Mouse (Mus musculus) cerebellum, postnatal 4 days (tissue): ENCODE results near the gene Gm45062.

Experiments
- DNase-seq, 2 experiments: peaks; one replicate each; pipeline ENCODE4 v3.0.0; 2022; ENCODE audit warnings: low spot score in 2 of 2, mixed read lengths in 1 of 2

Gm45062 gene

DNA sequence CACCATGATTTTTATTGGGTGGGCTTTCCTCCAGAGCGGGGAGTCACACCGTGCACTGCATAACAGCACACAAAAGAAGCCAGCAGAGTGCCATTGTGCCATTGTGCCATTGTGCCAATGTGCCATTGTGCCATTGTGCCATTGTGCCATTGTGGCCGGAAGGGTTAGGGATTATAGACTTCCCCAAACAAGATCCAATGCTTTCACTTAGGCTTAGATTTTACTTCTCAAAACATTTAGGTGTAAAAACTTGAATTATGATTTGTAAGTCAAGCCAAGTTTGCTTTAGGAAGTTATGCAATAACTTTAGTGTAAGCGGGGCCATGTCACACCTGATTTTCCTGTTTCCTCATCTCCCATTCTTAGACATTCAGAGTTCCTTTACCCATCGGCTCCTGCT, 156.6 kb downstream of the Gm45062 start:
- no peak for DNase-seq

DNA sequence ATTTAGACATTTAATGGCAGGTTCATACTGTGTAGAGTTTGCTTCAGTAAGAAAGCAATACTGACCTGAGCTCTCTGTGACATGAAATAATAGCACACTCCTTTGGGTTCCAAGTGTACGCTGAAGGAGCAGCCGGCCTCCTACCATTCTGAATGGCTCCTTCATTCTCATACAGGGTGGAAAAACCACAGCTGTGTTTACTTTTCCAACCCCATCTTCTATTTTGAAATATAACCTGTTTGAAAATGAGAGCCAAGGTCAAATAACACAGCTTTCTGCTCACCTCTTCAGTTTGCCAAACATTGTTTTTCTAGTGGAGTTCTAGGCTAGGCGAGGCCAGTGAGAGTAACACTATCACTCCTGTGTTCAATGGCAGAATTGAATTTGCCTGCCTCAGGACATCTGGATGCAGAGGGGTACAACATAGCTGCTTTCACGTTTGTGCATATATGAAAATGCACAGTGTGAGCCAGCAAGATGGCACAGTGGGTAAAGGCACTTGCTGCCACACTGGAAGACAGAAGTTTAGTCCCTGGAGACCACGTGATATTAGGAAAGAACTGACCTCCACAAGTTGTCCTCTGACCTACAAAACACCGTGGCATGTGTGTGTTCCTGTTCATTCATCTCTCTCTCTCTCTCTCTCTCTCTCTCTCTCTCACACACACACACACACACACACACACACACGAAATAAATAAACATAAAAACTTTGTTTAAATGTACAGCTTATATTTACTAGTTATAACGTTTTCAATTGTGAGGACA, 157.7 kb downstream of the Gm45062 start:
- DNase-seq = no peak

DNA sequence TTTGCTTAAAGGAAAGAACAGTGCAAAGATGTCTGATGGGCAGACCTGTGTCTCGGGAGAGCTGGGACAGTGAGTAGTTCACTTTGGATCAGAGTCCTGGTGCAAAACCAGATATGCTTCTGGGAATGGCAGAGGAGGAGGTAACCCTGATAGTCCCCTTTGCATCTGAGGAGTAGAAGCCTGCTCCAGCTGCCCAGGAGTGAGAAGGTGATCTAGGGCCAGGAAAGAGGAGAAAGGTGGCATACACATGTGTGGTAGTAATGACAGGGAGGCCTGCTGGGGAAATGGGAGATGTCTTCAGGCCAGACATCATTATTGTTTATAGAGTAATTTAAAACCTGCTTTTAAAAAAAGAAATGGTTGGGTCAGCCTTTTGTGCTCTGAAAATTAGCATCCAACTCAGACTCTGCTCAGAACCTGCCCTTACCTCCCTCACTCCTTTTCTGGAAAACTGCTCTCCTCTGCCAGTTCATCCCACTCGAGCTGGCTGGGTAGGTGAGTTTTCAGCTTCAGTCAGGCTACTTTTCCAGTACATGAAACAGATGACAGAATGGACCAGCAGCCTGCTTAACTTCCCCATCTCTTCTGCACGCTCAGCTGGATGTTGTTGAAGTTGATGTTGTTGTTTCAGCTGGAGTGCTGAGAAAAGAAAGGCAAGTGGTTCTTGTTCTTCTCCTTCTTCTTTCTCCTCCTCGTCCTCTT, 160.4 kb downstream of the Gm45062 start:
- DNase-seq = no peak

DNA sequence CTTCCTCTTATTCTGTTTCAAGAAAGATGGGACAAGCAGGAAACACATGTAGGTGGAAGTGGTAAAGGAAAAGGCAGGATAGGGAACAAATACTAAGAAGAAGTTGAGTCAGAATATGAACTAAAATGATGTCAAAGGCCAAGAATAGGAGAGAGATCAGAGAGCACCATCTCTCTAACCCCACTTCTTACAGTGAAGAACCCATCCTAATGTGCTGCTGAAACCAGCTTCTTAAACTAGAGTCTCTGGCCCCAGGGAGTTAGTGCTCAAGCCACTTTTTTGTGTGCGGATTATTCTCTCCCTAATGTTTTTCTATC, 160.9 kb downstream of the Gm45062 start:
- no peak for DNase-seq

DNA sequence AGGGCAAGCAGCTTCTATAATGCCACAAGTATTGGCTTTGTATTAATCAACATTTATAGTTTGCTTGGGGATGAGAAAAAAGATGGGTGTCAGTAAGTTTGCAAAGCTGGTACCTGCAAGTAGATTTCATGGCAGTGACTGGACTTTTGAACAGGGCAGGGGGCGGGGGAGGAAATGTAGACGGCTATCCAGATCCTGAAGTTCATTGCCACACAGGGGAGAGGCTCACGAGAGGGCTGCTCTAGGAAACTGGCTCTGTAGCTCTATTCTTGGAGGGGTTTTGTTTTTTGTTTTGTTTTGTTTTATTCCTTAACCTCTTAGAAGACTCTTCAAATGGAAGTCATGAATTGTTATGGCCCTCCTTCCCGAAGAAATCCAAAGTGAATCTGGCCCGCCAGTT, 162.2 kb downstream of the Gm45062 start:
- DNase-seq = no peak

DNA sequence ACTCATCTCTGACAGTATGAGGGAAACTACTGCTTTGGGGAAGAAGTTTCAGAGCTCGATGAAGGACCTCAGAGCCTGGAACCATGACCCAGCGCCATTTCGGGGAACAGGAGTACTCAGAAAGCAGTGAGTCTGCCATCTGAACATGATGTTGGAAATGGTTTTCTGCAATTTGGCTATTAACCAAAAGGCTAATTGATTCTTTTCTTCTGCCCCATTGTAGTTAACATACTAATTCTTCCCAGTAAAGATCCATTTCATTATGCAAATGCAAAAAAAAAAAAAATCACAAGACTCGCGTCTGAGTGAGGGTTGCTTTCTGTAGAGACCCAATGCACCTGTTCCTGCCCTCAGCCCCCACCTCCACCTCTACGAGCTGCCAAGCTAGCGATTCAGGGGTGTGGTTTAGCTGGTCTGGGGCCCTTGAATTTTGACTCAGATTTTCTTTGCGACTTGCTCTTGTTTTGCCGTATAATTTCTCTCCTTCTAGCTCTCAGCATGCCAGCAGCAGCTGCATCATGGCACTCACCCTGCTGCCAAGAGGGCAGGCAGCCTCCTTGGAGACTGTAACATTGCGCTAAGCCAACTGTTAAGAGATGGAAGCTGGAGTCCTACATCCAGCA, 162.8 kb downstream of the Gm45062 start:
- peak in 1 of 2 experiments; percentile 36 for DNase-seq

DNA sequence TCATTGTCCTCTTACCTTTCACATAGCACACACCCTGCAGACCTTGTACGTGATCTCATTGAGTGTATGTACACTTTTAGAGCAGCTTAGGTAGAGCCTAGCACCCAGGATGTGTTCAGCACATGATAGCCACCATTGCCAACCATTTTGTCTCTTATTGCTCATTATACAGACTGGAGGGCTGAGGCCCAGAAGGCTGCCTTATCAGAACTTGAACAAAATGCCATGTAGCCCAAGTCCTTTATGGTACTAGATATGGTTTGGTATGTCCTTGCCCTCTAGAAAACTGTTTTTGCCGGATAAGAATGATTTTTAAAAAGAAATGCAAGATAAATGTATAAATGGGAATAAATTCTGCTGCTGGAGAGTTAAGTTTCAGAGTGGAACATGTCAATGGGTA, 163.9 kb downstream of the Gm45062 start:
- DNase-seq = no peak

DNA sequence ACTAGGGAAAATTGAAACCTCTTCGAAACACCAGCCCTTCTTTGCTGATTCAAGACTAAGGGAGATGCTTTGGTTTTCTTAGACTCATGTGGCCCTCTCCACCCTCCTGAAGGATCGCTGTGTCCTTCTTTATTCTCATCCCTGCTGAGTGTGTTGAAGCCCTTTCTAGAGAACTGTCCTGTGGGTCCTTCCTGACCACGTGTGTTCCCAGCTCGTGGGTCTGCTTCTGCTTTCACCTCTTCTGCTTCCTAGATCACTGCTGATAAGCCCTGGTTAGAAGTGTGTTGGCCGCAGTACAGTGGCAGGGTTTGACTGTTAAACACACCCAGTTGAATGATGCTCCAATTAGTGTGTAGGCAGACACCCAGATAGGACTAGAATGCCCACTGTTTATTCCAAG, 168.4 kb downstream of the Gm45062 start:
- DNase-seq = no peak

DNA sequence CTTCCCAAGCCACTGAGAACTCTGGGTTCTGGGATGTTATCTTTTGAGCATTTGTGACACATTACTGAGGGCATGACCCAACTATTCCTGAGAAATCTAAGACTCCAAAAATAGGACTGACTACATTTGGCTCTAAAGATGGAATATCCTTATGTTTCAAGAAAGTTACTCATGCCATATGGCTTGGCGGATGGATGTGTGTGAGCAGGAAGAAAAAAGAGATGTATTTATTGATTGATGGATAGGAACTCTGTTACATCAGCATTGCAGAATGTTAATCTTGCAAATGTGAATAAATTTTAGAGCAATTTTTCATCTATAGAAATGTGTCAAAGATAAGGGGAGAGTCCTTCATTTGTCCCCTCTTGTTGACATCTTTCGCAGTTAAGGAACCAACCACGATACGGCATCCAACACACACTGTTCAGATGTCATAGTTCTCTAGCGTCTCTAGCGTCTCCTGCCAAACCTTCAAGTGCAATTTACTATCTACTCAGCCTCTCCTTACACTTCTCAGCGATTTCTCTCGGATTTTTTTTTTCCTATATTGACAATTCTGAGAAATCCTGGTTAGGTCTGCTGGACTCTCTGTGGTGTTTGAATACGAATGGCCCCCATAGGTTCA, 171.5 kb downstream of the Gm45062 start:
- no peak for DNase-seq

DNA sequence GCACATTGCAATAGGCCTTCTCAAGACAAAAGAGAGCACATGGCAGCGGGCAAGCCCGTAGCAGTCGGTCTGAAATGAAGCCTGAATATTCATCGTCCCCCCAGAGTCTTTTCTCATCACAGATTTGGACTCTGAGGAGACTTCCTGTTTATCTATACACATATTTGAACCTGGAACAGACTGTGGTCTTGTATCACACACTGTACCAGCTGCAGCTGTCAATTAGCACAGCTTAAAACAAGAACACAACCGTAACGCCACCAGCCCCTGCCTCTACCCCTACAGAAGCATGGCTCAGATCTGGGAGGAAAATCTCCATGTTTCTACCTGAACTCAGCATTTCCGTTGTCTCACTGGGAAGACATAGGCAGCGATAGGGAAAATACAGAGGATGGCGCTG, 173.9 kb downstream of the Gm45062 start:
- no peak for DNase-seq

DNA sequence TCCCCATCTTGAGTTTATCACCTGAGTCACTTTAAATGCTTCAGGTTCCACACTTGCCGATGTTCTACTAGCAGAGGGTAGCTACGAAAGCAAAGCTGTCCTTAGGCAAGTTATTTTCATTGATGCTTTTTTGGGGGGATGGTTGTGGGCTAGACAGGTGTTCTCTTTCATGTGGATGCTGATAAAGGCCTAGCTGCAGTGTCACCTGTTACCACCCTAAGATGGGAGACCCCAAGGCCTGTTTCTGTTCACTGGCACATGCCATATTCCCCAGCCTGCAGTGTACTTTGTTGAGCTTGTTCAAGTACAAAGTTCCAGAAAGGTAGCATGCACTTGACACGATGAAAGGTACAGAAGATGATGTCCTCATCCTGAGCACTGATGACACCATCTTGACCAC, 178.7 kb downstream of the Gm45062 start:
- DNase-seq = no peak

DNA sequence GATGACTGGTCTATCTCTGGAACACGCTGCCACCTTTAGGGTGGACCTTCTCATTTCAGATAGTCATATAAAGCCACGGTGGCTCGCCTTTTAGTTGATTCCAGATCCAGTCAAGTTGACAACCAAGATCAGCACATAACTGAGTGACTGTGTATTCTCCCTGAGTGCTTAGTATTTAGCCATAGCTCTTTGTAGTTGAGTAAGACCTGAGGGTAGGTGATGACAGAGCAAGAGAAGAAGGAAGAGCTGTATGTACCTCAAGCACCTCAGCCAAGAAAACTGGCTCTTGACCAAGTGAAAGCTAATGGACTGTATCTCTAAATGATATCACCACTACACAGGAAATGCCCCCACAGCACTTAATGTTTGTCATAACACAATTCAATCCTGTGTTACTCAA, 182.6 kb downstream of the Gm45062 start:
- DNase-seq = no peak

DNA sequence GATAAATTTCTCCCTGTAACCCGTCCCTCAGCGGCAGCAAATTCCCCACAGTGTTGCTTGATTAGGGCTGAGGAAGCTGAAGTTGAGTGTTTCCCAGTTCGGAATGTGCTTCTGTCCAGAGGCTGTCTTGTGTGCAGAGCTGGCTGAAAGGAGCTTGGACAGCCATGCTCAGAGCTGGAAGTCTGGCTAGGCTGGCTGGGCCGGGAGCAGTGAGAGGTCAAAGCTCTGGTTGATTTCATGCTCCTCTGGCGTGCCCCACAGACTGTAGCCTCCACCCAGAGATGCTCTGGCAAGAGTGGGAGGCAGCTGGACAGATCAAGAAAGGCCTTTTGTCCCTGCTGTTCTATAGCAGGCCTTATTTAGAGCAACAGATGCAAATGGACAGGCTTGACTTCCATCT, 187.5 kb downstream of the Gm45062 start:
- DNase-seq = peak in 1 of 2 experiments; percentile 7

DNA sequence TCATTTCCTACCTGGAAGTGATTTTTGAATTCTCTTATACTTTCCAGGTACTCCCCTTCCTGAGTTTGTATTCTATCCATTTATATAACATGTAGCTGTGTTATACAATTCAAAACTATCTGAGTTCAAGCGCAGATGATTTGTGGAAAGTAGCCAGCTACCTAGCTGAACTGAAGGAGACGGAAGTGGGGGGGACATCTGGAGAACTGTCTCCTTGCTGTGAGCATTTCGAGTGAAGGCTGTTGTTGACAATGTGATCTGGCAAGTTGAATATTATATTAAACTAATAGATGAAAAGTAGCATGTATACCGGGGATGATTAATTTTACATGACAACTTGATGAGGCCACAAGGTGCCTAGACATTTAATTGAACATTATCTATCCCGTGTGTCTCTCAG, 196.3 kb downstream of the Gm45062 start:
- DNase-seq = no peak

DNA sequence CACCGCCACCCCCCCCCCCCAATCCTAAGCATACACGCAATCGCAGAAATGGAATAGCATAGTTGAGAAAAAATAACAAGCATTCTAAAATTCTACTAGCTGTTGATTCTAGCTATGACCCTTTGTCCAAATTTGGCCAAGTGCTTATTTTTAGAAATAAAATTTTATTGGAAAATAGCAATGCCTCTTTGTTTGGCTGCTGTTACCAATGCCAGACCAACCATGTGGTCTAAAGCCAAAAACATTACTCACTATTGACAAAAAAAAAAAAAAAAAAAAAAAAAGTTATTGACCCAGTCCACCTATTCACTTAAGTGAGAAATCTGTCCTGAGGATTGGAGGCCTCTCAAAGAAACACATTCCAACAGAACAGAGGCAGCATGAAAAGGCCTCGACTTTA, 199.3 kb downstream of the Gm45062 start:
- no peak for DNase-seq

DNA sequence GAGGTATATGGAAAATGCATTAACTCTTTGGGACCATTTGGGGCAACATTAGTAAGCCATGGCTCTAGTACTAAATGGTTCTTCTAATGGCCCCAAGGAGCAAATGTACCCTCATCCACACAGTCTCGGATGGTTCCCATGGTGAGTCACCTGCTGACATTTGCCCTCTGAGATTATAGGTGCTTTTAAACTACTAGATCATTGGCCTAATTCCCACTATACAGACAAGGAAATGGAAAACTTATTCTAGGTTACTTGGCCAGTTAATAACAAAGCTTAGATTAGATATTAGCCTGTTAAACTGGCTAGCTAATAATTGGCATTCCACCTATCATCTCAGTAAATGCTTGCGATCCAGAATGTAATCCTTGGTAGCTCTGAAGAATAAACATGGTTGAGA, 203.2 kb downstream of the Gm45062 start:
- no peak for DNase-seq

DNA sequence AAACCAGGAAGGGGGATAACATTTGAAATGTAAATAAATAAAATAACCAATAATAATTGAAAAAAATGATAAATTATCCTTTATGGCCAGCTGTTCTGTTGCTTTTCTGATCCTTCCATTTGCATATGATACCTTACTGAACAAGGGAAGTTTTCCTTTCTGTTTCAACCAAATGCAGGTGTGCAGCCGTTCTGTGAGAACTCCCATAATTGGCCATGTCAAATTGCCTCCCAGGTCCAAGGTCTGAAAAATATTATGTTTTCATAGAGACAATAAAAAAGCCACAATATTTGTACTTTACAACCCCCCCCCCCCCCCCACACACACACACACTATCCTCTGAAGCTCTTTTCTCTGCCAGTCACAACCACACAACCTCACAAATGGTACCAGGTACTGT, 206.1 kb downstream of the Gm45062 start:
- DNase-seq = no peak

DNA sequence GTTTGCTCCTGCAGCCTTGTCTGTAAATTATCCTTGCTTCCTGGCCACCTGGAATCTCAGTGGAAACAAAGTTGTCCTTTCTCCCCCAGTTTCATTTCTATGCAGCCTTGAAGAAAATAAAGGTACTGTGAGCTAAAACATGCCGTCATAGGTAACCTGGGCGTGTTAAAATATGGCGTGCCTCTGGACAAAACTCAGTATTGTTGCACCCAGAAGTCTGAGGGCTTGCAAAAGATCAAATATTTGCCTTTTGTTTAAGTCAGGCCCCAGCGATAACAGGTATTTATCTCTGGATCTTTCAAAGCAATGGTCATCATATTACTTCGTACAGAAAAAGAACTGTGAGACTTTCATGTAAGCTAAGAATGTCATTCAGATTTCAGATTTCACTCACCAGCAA, 206.7 kb downstream of the Gm45062 start:
- no peak for DNase-seq

DNA sequence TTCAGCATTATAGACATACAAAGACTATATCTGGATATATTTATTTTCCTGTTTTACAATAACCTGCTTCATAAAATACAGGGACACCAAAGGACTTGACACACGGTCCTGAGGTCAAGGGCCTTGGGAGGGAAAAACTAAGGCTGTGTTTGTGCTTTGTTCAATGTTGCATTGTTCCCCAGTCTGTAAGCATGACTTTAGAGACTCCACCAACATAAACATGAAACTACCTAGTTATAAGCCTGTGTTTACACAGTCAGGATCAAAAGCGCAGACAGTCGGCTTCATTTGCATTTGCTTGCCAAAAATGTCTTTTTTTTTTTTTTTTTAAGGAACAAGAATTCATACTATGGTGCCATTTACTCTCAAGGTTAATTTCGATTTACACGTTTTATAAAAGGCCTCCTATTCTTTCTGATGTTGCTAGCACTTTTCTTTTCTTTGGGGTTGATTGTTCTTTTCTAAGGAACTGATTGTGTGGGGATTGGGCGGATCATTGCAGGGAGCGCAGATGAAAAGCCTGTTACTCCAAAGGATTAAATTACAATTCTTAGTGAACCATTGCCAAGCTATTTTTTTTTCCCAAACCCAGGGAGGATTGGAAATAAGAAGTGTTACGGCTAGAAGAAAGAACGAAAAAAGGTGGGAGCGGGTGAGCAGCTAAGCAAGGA, 208.6 kb downstream of the Gm45062 start:
- DNase-seq = no peak

DNA sequence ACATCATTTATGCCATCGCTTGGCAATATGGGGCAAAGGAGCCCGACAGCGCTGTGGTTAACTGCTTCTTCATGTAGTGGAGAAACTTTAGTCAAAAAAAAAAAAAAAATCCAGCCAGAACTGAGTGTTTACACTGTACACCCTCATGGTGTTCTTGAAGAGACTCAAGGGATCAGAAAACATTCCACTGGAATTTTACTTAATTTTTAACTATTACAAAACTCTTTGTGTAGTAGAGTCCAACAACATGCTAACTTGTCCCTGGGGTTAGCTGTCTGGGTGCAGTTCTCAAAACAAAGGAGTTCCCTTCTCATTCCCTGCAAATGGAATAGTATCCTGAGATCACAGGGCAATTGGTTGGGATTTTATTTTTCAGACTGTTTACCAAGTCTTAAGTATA, 210.7 kb downstream of the Gm45062 start:
- DNase-seq = no peak

DNA sequence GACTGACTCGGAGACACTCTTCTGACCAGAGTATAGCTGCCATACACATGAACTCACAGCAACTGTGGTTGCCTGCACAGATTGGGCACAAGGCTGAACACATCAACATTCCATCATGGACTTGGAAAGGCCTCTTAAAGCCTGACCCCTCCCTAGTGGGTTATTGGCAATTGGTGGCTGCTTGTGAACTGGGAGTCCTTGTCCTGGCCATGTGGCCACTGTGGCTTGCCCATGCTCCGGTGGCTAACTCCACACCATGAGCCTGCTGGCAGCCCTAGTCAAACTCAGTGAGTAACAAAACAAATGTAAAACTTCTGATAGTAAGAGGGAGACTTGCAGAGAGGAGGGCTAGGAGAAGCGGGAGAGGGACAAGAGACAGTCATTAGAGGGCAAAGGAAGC, 212.9 kb downstream of the Gm45062 start:
- DNase-seq = no peak

DNA sequence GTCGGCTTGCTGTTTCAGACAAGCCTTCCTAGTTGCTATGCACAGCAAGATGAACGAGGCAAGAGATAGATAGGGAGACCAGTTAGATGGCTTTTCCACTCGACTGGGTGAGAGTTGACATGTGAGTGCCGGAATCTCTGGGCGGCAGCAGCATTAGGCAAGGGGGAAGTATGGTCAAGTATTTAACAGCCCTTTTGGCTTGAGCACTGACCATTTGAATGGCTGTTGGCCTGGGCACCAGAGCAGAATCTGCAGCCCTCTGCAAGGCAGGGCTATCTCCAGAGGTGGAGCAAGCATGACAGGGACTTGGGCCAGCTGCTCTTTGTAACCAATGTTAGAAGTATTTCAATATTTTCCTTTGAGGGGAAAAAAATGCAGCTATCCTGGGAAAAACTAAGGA, 213.7 kb downstream of the Gm45062 start:
- no peak for DNase-seq
